Mouse (Mus musculus) limb, embryonic 14.5 days (tissue): ENCODE data around the gene Gm19684. TPM values are rescaled to one million over a fixed set of nuclear protein-coding genes. Genes with fewer than 3 reads are reported as not detected.
"Not testable (repeated sequence)": the region's sequence is repeated elsewhere in the genome, so short reads cannot be mapped to it uniquely, and the experiment has no call there.

Source experiments
- ATAC-seq: fragments of 200-750 bp; cut with Nextera tagmentation; 2 replicates; pipeline ENCODE4 v1.8.0; 2017; ENCODE audit warnings: low read depth, moderate number of reproducible peaks, moderate TSS enrichment; ENCODE audit not compliant: low FRiP score
- DNase-seq: peaks from one replicate; pipeline ENCODE4 v3.0.0-alpha.2; 2015; ENCODE audit warnings: low spot score
- H3K27ac ChIP-seq: fragments of 300-500 bp; sonication (generic); replicated peaks from 2 replicates; pipeline ENCODE4 v1.5.1; 2014; ENCODE audit warnings: low read depth, mild to moderate bottlenecking, low read length, moderate library complexity, mixed read lengths
- H3K27me3 ChIP-seq: fragments of 300-500 bp; sonication (generic); 2 replicates; pipeline ENCODE4 v1.6.1; 2014; ENCODE audit warnings: low read length, mixed read lengths; ENCODE audit not compliant: control insufficient read depth, insufficient read depth
- H3K36me3 ChIP-seq: fragments of 300-500 bp; sonication (generic); 2 replicates; pipeline ENCODE4 v1.6.1; 2014; ENCODE audit warnings: mild to moderate bottlenecking, low read length, moderate library complexity, mixed read lengths; ENCODE audit not compliant: control insufficient read depth, insufficient read depth
- H3K4me1 ChIP-seq: fragments of 300-500 bp; sonication (generic); 2 replicates; pipeline ENCODE4 v1.6.1; 2014; ENCODE audit warnings: antibody characterized with exemption, low read length, mixed read lengths; ENCODE audit not compliant: control insufficient read depth, insufficient read depth
- H3K4me2 ChIP-seq: fragments of 300-500 bp; sonication (generic); replicated peaks from 2 replicates; pipeline ENCODE4 v1.6.1; 2014; ENCODE audit warnings: low read depth, mild to moderate bottlenecking, low read length, moderate library complexity; ENCODE audit not compliant: severe bottlenecking
- H3K4me3 ChIP-seq: fragments of 300-500 bp; sonication (generic); replicated peaks from 2 replicates; pipeline ENCODE4 v1.5.1; 2014; ENCODE audit warnings: low read length
- H3K9ac ChIP-seq: fragments of 300-500 bp; sonication (generic); 2 replicates; pipeline ENCODE4 v1.6.1; 2014; ENCODE audit warnings: mild to moderate bottlenecking, low read depth, low read length, moderate library complexity; ENCODE audit not compliant: severe bottlenecking
- H3K9me3 ChIP-seq: fragments of 300-500 bp; sonication (generic); 2 replicates; pipeline ENCODE4 v1.6.1; 2016; ENCODE audit warnings: low read length; ENCODE audit not compliant: control insufficient read depth
- POLR2A ChIP-seq: fragments of 200-500 bp; IDR thresholded peaks from 2 replicates; pipeline ENCODE4 v1.8.0; 2012; ENCODE audit warnings: inconsistent platforms, mild to moderate bottlenecking, moderate library complexity, borderline replicate concordance; ENCODE audit not compliant: insufficient read depth, insufficient read length; ENCODE audit errors: extremely low read depth
- WGBS: fragments of 180-500 bp; shearing (Covaris S2); extraction: QIAGEN DNeasy Blood & Tissue Kit; methylation state at CpG from one replicate; pipeline ENCODE4 v1.1.7; 2014; 5-methylcytosine and 5-hydroxymethylcytosine counted together
- polyA plus RNA-seq, 2 experiments: library from polyadenylated mRNA; depleted of rRNA in 1 of 2; stranded (reverse) in 1 of 2; unstranded in 1 of 2; fragments of >200 nt; fragmentation: Nextera tagmentation in 1 of 2; extraction: Ambion mirVana in 1 of 2; gene quantifications; 2 replicates each; pipeline versions ENCODE4 v1.2.1 to v1.2.3; 2012 to 2014

The Gm19684 gene
- polyA plus RNA-seq (2012; rRNA removed) (not detected in 2 replicates), polyA plus RNA-seq (2014; fragmentation: Nextera tagmentation; extraction: Ambion mirVana) (not detected in 2 replicates)

DNA sequence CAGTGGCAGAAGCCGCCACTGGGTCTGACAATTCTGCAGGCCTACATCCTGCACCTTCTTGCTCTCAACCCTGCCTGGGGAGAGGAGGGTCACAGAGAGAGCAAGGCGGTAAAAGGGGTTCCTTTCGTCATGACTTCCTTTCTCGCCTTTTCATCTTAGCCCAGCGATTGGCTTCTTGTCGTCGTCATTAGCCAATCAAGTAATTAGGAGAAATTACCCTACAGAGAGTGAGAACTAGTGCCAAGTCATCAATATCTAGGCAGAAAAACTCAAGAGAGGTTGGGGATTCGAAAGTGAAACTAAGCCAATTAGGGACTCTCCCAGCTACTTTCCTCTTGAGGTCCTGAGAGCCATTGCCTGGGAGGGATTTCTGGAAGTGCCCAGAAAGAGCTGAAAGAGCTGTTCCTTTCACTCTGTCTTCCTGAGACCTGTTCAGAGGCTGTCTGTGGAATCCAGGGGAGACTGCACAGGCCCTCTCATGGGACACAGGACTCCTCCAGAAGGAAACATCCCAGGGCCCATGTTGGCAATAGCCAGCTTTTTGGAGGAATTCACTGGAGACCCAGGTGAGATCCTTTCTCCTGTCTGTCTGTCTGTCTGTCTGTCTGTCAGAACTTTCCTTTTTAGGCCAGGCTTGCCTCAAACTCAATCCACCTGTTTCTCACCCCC lies at the start of gene Gm19684:
Gene Gm19684, plus strand, starts transcription at position 327 of the 669 bp plus-strand sequence.
- ATAC-seq, H3K9me3 ChIP-seq, H3K4me2 ChIP-seq, H3K36me3 ChIP-seq, H3K4me1 ChIP-seq, H3K4me3 ChIP-seq, H3K9ac ChIP-seq, H3K27ac ChIP-seq: not testable (repeated sequence)
- H3K27me3 ChIP-seq, result peaks cover 15% of the 10 kb centered on the region; the same call in 1 of the 2 replicates
- DNase-seq, result peak; percentile 27
- WGBS, result 2% methylated on average over 8 of the region's 8 CpGs

DNA sequence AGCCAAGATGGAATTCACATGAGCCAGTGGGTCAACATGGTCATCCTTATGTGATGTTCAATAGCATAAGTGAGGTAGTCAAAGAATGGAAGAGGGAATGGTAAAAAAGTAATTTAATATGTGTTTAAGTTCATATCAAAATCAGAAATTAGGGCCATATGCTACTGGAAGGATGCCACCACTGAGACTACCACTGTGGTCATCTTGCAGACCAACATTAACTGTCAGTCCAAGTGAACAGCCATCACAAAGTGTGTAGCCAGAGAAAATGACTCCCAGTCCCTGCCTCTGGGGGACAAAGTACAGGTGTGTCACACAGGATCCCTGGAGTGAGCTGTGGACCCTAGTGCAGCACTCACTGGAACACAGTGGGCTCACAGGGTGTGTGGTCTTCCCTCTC lies 39.6 kb upstream of the Gm19684 start:
- H3K4me3 ChIP-seq, H3K9me3 ChIP-seq, DNase-seq, H3K36me3 ChIP-seq, ATAC-seq, H3K4me2 ChIP-seq, H3K9ac ChIP-seq, H3K4me1 ChIP-seq, H3K27ac ChIP-seq: not testable (repeated sequence)
- H3K27me3 ChIP-seq, result peaks cover 18% of the 10 kb centered on the region

DNA sequence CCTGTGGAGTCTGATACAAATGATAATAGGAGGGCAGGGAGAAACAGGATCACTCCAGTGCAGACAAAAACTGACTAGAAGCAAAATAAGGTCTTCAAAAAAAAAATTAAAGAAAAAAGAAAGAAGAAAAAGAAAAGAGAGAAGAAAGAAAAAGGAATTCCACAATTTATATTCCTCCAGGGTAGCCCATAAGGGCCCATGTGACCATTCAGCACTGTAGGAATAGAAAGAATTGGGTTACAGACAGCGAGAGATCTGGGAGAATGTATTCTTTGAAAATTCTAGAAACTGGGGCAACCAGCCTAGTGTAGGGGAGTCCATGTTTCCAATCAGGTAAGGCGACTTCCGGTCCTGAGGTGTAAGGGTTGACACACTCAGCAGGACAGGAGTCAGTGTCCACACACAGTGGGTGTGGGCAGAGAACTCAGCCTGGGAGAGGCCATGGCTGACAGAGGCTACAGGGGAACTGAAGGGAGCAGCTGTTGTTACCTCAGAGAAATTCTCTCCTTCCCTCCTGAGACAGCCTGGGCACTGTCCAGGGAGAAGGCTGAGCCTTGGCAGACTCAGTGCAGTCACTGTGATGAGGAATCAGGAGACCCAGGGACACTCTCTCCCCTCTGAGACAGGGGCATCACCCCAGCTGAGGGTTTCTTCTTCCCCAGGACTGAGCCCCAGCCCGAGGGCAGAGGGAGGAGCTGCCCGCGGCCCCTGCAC lies 38.8 kb upstream of the Gm19684 start:
- H3K4me1 ChIP-seq, H3K36me3 ChIP-seq, DNase-seq, H3K9ac ChIP-seq, H3K27ac ChIP-seq, H3K9me3 ChIP-seq, ATAC-seq: not testable (repeated sequence)
- Histone ChIP-seq H3K27me3 (peaks cover 18% of the 10 kb centered on the region), H3K4me2 (peak overlapping the region; percentile 90), H3K4me3 (peak overlapping the region; percentile 45)
- 40% methylated on average over 4 of the region's 6 CpGs for WGBS

DNA sequence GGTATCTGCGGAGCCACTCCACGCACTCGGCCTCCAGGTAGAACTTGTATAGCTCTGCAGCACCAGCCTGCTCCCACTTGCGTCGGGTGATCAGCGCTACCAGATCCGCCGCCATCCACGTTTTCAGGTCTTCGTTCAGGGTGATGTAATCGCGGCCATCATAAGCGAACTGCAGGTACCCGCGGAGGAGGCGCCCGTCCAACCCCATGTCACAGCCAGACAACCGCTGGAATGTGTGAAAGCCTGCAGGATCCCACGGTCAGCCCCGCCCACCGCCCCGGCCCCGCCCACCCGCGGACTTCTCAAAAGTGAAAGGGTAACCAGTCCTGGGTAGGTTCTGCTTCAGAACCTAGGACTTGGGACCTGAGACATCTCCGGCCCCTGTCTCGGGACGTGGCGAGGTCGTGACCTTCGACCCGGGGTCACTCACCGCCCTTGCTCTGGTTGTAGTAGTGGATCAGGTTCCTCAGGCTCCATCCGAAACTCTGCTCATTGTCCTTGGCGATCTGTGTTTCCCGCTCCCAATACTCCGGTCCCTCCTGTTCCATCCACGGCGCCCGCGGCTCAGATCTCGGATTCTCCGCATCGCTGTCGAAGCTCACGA lies 38.1 kb upstream of the Gm19684 start:
- WGBS, result under 1% methylated on average over 41 of the region's 46 CpGs
- Histone ChIP-seq H3K36me3 (no peaks in the 10 kb centered on the region), H3K9me3 (no peaks in the 10 kb centered on the region), H3K4me1 (no peaks in the 10 kb centered on the region; the same call in 1 of the 2 replicates), H3K4me3 (peak overlapping the region; percentile 45), H3K9ac (peak overlapping the region; percentile 46; the same call in 1 of the 2 replicates), H3K27ac (no peak overlapping the region), H3K27me3 (peaks cover 18% of the 10 kb centered on the region), H3K4me2 (peak overlapping the region; percentile 90)
- no peak for TF ChIP-seq POLR2A
- DNase-seq (peak; percentile 8), ATAC-seq (peak; percentile 47; the same call in 1 of the 2 replicates)

DNA sequence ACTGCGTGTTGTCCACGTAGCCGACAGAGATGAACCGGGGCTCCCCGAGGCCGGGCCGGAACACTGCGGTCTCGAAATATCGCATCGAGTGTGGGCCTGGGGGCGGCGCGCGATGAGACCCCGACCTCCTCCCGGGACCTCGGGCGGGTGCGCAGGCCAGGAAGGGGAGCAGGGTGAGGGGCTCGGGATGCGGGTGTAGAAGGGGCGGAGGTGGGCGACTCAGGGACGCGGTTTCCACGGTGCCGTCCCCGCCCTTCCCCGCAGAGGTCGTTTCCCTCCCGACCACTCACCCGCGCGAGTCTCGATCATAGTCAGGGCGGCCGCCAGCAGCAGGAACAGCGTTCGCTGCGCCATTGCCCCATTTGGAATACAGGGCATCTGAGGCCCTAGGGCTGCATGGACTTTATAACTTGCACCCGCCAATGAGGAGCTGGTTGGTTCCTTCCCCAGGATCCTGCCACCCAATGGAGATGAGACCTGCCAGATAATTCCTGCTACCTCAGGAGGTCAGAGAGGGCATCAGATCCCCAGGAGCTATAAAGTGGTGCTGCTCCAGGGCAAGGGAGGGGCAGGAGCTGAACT lies 37.5 kb upstream of the Gm19684 start:
- WGBS, result under 1% methylated on average over 24 of the region's 42 CpGs
- Histone ChIP-seq H3K27ac (no peak overlapping the region), H3K4me2 (peak overlapping the region; percentile 90), H3K9me3 (no peaks in the 10 kb centered on the region), H3K9ac (peak overlapping the region; percentile 46; the same call in 1 of the 2 replicates), H3K4me3 (peak overlapping the region; percentile 45), H3K27me3 (peaks cover 18% of the 10 kb centered on the region), H3K36me3 (no peaks in the 10 kb centered on the region), H3K4me1 (no peaks in the 10 kb centered on the region; the same call in 1 of the 2 replicates)
- no peak for TF ChIP-seq POLR2A
- DNase-seq (no peak), ATAC-seq (no peak)

DNA sequence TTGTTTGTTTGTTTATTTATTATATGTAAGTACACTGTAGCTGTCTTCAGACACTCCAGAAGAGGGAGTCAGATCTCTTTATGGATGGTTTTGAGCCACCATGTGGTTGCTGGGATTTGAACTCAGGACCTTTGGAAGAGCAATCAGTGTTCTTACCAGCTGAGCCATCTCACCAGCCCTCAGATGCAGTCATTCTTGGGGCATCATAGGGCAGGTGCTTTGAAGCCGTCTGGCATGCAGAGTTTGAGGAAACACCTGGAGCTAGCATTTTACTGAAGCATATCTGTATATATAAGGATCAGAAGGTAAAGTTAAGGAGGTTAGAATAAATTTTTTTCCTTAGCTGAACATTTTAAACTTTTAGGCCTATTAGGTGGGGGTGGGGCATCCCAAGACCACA lies 35.5 kb upstream of the Gm19684 start:
- ATAC-seq, DNase-seq, H3K9me3 ChIP-seq, H3K27ac ChIP-seq, H3K36me3 ChIP-seq, H3K4me2 ChIP-seq, H3K9ac ChIP-seq, H3K4me1 ChIP-seq, H3K4me3 ChIP-seq: not testable (repeated sequence)
- peaks cover 18% of the 10 kb centered on the region for H3K27me3 ChIP-seq
- WGBS, result 62% methylated on average over 1 of the region's 1 CpGs

DNA sequence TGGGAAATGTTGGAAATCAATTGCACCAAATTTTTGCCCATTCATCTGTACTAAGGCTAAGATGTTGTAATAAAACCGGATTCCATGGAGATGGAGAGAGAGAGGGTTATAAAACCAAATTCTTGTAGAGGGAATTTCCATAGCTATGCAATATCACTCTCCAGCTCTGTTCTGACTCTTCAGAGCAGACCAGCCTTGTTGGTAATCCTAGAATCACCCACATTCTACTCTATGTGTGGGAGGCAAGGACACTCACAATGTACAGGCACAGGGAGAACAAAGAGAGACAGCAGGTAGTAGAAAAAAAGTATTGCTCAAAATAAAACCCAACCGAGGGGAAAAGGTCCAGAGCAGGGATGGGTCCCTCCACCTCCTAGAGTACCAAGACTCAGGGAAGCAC lies 29.5 kb upstream of the Gm19684 start:
- H3K9ac ChIP-seq, H3K4me2 ChIP-seq, H3K36me3 ChIP-seq, H3K4me1 ChIP-seq, DNase-seq, H3K4me3 ChIP-seq, H3K9me3 ChIP-seq, ATAC-seq, H3K27me3 ChIP-seq, H3K27ac ChIP-seq: not testable (repeated sequence)
- no CpG with 5 or more reads among the region's 2 CpGs for WGBS
